Mouse (Mus musculus): ENCODE measurements around the gene Aipl1. TPM values are rescaled to one million over a fixed set of nuclear protein-coding genes. Genes with fewer than 3 reads are reported as not detected.

The Aipl1 gene
- total and polyA plus RNA-seq, 2 experiments from 2014 or later = 0.31 TPM; not detected in 1

DNA sequence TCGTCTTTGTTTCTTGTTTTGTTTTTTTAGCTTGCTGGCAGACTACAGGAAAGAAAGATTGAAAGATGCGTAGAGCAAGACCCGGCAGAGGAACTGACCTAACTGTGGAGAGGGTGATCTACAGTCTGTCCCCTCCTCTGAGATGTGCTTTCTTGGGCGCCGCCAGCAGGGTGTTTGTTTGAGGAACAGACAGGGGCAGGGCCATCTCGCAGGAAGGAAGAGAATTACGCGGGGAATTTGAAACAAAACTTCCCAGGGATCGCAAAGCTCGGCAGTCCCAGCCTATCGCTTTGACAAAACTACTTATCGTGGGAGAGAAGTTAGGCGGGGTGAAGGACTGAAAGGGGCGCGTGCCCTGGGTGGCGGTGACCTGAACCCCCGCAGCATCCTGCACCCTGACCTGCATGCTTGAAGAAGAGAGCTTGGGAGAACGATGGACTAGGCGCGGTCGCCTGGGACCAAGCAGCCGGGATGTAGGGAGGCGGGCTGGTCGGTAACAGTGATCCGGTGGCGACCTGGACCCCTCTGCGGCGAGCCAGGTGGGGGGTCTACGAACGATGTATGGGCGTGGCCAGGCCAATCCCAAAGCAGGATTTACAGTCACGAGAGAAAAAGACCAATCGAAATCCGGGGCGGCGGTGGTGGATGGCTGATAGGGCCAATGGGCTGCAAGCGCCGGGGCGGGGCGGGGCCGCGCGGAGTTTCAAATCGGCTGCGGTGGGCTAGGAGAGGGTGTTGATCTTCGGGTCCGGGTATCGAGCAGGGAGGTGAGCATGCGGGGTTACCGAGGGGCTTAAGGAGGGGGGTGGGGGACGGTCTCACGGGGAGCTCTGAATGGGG is 4.7 kb upstream of the Aipl1 start, which contains the start of gene Pimreg:
Pimreg (plus strand) TSS at position 265 of the 840 bp plus-strand sequence.
- peak within 1 kb of the TSS; percentile 73 for H3K4me2 ChIP-seq (ENCODE audit: low read depth, low read length)
- ATAC-seq (ENCODE audit: insufficient read depth, low read depth) = peak; percentile 89
- peak within 1 kb of the TSS; percentile 9; the same call in 1 of the 2 replicates for H3K27ac ChIP-seq (ENCODE audit: low read depth)
- 1% methylated on average over 52 of the region's 52 CpGs for WGBS
- H3K4me3 ChIP-seq (ENCODE audit: low read depth, low read length) = peak within 1 kb of the TSS; percentile 56
- H3K4me1 ChIP-seq (ENCODE audit: control insufficient read depth, insufficient read depth) = peaks cover 23% of the 10 kb centered on the region
- peak within 1 kb of the TSS; percentile 58; the same call in 1 of the 2 replicates for H3K9ac ChIP-seq (replicated peaks; ENCODE audit: low read depth, low read length)
- no peaks in the 10 kb centered on the region for H3K9me3 ChIP-seq (replicated peaks; ENCODE audit: control insufficient read depth, low read length)
- H3K27me3 ChIP-seq (ENCODE audit: control insufficient read depth, insufficient read depth, low read length) = 0 out of 2 replicates have a peak, but pooled peaks cover 8% of the 10 kb centered on the region
- peak; percentile 78 for DNase-seq (ENCODE audit: low spot score)
- TF ChIP-seq EP300 (IDR thresholded peaks at IDR 0.05; ENCODE audit: low read depth) (no peak), CTCF (IDR thresholded peaks at IDR 0.05; ENCODE audit: low read depth) (peak; percentile 14; the same call in 1 of the 2 replicates)
- H3K36me3 ChIP-seq (replicated peaks; ENCODE audit: control insufficient read depth, insufficient read depth, low read length) = peaks cover 18% of the 10 kb centered on the region; the same call in 1 of the 2 replicates

DNA sequence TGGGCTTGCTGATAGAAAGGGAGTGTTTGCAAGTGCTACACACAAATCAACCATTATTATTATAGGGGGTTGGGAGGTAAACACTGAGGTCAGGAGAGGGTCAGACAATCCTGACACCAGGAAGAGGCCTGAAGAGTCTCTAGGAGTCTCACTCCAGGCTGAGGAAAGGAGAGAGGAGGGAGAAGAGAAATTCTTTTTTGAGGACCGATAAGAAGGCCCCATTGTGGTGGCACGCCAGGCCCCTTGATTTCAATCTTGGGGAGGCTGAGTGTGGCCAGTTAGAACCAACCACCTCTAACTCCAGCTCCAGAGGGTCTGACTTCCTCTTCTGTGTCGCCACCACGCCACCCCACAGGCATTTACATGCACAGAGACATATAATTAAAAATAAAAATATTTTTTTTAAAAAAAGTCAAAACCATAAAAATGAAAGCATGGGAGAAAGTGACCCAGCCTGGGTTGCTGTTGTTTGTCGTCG is 4.0 kb upstream of the Aipl1 start:
- H3K27ac ChIP-seq (ENCODE audit: low read depth) = peak overlapping the region; percentile 9; the same call in 1 of the 2 replicates
- H3K4me2 ChIP-seq (ENCODE audit: low read depth, low read length) = peak overlapping the region; percentile 73
- H3K4me3 ChIP-seq (ENCODE audit: low read depth, low read length) = peak overlapping the region; percentile 56
- H3K9me3 ChIP-seq (replicated peaks; ENCODE audit: control insufficient read depth, low read length) = no peaks in the 10 kb centered on the region
- ATAC-seq (ENCODE audit: insufficient read depth, low read depth) (no peak), DNase-seq (ENCODE audit: low spot score) (no peak)
- H3K36me3 ChIP-seq (replicated peaks; ENCODE audit: control insufficient read depth, insufficient read depth, low read length) = peaks cover 13% of the 10 kb centered on the region; the same call in 1 of the 2 replicates
- peaks cover 23% of the 10 kb centered on the region for H3K4me1 ChIP-seq (ENCODE audit: control insufficient read depth, insufficient read depth)
- H3K27me3 ChIP-seq (ENCODE audit: control insufficient read depth, insufficient read depth, low read length) = 0 out of 2 replicates have a peak, but pooled peaks cover 8% of the 10 kb centered on the region
- 21% methylated on average over 6 of the region's 6 CpGs for WGBS
- H3K9ac ChIP-seq (replicated peaks; ENCODE audit: low read depth, low read length) = no peak overlapping the region; the same call in 1 of the 2 replicates
- TF ChIP-seq EP300 (IDR thresholded peaks at IDR 0.05; ENCODE audit: low read depth) (no peak), CTCF (IDR thresholded peaks at IDR 0.05; ENCODE audit: low read depth) (no peak)

DNA sequence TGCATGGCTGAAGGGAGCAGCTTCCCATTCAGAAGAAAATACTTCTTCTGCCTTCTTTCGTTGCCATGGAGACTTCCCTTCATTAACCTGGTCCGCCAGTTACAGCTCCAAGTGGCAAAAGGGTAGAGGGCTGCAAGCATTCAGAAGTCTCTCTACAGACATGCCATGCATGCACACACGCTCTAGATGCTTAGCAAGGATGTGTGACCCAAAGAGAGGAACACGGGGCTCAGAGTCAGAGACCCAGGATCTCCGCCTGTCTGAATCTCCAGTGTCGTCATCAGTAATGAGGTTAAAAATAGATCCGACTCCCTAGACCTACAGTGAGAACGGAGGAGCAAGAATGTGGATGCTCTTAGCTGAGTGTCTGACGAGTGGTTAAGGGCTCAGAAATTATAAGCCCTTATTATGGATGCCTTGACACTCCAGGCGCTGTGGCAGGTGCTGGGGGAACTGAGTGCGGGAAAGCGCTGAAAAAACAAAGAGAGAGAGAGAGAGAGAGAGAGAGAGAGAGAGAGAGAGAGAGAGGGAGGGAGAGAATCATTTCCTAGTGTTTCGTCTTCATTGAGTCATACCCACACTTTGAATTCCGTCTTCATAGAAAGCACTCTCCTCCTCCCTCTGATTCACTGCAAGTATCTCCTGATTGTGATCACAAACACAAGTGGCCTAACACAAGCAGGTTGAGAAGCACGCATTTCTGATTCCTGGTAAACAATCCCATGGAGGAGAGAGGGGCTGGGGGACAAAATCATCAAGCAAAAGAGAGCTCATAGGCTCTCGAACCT is 2.5 kb upstream of the Aipl1 start:
- TF ChIP-seq EP300 (IDR thresholded peaks at IDR 0.05; ENCODE audit: low read depth) (no peak), CTCF (IDR thresholded peaks at IDR 0.05; ENCODE audit: low read depth) (no peak)
- Histone ChIP-seq H3K9me3 (replicated peaks; ENCODE audit: control insufficient read depth, low read length) (no peaks in the 10 kb centered on the region), H3K27ac (ENCODE audit: low read depth) (no peak overlapping the region), H3K4me3 (ENCODE audit: low read depth, low read length) (no peak overlapping the region), H3K4me2 (ENCODE audit: low read depth, low read length) (peak overlapping the region; percentile 24; the same call in 1 of the 2 replicates), H3K4me1 (ENCODE audit: control insufficient read depth, insufficient read depth) (peaks cover 28% of the 10 kb centered on the region), H3K36me3 (replicated peaks; ENCODE audit: control insufficient read depth, insufficient read depth, low read length) (no peaks in the 10 kb centered on the region), H3K27me3 (ENCODE audit: control insufficient read depth, insufficient read depth, low read length) (0 out of 2 replicates have a peak, but pooled peaks cover 8% of the 10 kb centered on the region), H3K9ac (replicated peaks; ENCODE audit: low read depth, low read length) (no peak overlapping the region)
- 22% methylated on average over 16 of the region's 16 CpGs for WGBS
- DNase-seq (ENCODE audit: low spot score) (no peak), ATAC-seq (ENCODE audit: insufficient read depth, low read depth) (no peak)

DNA sequence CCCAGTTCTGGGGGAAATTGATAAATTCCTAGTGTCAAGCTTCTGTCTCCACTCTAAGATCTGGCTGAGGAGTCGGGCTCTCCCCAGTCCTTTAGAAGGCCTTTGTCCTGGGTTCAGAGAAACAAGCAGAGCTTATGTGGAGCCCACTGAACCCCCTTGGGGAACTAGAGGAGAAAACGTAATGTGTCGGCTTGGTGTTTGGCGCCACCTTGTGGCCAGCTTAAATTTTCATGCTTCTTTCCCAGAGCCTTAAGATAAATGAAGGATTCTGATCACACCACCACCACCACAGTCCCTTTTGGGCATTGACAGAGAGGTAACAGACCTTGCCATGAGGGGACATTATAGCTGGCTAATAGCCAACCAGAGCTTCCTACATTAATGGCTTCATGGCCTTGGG is 687 bp upstream of the Aipl1 start:
- Histone ChIP-seq H3K36me3 (replicated peaks; ENCODE audit: control insufficient read depth, insufficient read depth, low read length) (no peaks in the 10 kb centered on the region), H3K27me3 (ENCODE audit: control insufficient read depth, insufficient read depth, low read length) (0 out of 2 replicates have a peak, but pooled peaks cover 8% of the 10 kb centered on the region), H3K9me3 (replicated peaks; ENCODE audit: control insufficient read depth, low read length) (no peaks in the 10 kb centered on the region), H3K4me3 (ENCODE audit: low read depth, low read length) (no peak overlapping the region), H3K27ac (ENCODE audit: low read depth) (no peak overlapping the region), H3K4me2 (ENCODE audit: low read depth, low read length) (no peak overlapping the region), H3K9ac (replicated peaks; ENCODE audit: low read depth, low read length) (no peak overlapping the region), H3K4me1 (ENCODE audit: control insufficient read depth, insufficient read depth) (peaks cover 19% of the 10 kb centered on the region)
- ATAC-seq (ENCODE audit: insufficient read depth, low read depth) (no peak), DNase-seq (ENCODE audit: low spot score) (peak; percentile 54)
- TF ChIP-seq EP300 (IDR thresholded peaks at IDR 0.05; ENCODE audit: low read depth) = no peak
- TF ChIP-seq CTCF (IDR thresholded peaks at IDR 0.05; ENCODE audit: low read depth) = peak; percentile 80
- 7% methylated on average over 4 of the region's 4 CpGs for WGBS

DNA sequence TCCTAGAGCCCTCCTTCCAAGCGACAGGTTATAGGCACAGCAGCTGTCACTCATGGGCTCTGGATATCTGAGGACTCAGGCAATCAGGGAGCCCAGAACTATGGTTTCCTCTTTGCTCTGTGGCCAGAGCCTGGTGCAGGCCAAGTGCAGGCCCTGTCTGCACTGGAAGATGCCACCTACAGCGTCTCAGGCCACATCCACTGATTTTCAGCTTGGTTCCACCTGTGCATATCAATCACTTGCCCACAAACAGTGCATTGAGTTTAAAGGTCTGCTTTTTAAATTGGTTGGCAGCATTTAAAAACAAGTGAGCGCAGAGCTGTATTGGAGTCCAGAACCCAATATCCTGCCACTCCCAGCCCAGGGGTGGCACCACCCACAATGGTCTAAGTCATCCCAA is 4.7 kb downstream of the Aipl1 start:
- no peak overlapping the region for H3K4me3 ChIP-seq (ENCODE audit: low read depth, low read length)
- 0 out of 2 replicates have a peak, but pooled peaks cover 12% of the 10 kb centered on the region for H3K4me1 ChIP-seq (ENCODE audit: control insufficient read depth, insufficient read depth)
- no peaks in the 10 kb centered on the region for H3K36me3 ChIP-seq (replicated peaks; ENCODE audit: control insufficient read depth, insufficient read depth, low read length)
- TF ChIP-seq CTCF (IDR thresholded peaks at IDR 0.05; ENCODE audit: low read depth) (no peak), EP300 (IDR thresholded peaks at IDR 0.05; ENCODE audit: low read depth) (no peak)
- DNase-seq (ENCODE audit: low spot score) (no peak), ATAC-seq (ENCODE audit: insufficient read depth, low read depth) (no peak)
- H3K9ac ChIP-seq (replicated peaks; ENCODE audit: low read depth, low read length) = no peak overlapping the region
- H3K9me3 ChIP-seq (replicated peaks; ENCODE audit: control insufficient read depth, low read length) = no peaks in the 10 kb centered on the region
- WGBS = 84% methylated on average over 3 of the region's 3 CpGs
- peaks cover 23% of the 10 kb centered on the region for H3K27me3 ChIP-seq (ENCODE audit: control insufficient read depth, insufficient read depth, low read length)
- H3K27ac ChIP-seq (ENCODE audit: low read depth) = no peak overlapping the region
- H3K4me2 ChIP-seq (ENCODE audit: low read depth, low read length) = no peak overlapping the region

Data from heart, postnatal 0 days (tissue).